Mouse (Mus musculus): ENCODE data around the gene Abr.
A peak's percentile ranks its signal among the peaks of the same experiment; 100 is the strongest.

DNA sequence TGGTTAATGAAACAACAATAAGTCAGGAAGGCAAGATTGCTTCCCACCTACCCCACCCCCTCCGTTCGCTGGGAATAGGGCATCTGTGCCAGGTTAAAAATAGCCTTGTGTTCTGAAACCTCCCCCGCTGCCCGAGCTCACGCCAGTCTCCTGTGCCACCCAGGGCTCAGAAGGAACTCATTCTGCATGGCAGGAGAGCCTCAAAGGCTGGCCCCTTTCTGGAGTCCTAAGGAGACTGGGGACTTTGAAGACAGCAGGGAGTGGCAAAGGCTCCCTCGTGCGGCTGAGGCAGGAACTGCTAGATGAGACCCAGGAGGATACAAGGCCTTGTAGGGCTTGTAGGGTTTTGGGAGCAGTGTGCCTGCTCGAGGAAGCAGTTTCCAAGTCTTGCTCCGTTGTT is 25.4 kb upstream of the Abr start:
- TF ChIP-seq CTCF (IDR thresholded peaks at IDR 0.05; ENCODE audit: borderline replicate concordance, extremely low read depth, insufficient read depth, insufficient read length) (peak; percentile 80), POLR2A (IDR thresholded peaks at IDR 0.05; ENCODE audit: borderline replicate concordance, extremely low read depth, insufficient read depth, insufficient read length, poor library complexity, severe bottlenecking) (no peak)

All from brain, embryonic 14.5 days (tissue).